Mouse (Mus musculus): ENCODE results near the gene Eif1.
"Not testable (repeated sequence)": the region's sequence is repeated elsewhere in the genome, so short reads cannot be mapped to it uniquely, and the experiment has no call there.

The Eif1 gene

DNA sequence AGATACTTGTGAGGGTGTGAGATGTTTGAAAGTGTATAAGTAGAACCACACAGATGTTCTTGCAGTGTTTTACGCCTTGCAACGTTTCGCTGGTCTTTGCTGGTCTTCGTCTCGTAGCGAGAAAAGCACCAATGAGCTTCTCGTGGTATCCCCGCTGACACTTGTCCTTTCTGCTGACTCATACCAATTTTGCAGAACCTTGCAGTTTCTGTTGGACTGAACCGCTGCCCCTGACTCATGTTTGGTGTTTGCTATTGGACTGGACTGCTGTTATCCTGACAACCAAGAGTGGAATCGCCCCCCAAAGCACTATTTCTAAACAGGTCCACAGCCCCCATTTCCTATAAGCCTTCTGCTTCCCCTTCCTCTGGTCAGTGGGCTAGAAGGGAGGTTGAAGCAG lies 24.6 kb downstream of the Eif1 start:
- DNase-seq (ENCODE audit: extremely low spot score, low read depth, low spot score) = no peak

DNA sequence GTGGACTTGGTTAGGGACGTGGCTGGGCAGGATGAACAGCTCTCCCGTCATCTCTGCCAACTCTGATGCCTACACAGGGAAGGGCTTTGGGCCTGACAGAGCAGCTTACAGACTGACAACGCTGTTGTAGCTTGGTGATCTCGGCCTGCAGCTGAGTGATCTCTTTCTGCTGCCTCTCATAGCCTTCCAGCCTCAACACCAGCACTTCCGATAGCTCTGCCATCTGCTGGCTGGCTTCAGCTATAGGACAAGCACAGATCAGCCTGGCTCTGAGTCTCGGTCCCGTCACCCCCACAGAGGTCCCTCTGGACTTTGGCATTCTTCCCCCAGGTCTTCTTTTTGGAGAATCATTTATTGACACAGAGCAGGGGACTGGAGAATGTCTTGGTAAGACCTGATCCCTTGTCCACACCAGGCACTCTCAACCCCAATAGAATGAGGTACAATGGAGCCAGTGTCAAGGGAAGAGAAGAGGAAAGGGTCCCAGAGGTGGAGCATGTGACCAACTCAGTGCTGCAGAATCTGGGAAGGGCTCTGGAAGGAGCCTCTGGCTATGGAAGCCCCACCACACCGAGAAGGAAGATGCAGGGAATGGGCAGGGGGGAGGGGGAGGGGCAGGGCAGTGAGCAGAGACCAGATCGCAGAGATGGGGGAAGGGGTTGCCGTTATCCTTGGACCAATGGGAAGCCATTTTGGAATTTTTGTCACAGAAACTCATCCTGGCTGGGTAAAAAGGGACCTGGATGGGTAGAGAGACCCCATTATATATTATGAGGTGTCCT lies 32.6 kb downstream of the Eif1 start:
- DNase-seq (ENCODE audit: extremely low spot score, low read depth, low spot score) = no peak

DNA sequence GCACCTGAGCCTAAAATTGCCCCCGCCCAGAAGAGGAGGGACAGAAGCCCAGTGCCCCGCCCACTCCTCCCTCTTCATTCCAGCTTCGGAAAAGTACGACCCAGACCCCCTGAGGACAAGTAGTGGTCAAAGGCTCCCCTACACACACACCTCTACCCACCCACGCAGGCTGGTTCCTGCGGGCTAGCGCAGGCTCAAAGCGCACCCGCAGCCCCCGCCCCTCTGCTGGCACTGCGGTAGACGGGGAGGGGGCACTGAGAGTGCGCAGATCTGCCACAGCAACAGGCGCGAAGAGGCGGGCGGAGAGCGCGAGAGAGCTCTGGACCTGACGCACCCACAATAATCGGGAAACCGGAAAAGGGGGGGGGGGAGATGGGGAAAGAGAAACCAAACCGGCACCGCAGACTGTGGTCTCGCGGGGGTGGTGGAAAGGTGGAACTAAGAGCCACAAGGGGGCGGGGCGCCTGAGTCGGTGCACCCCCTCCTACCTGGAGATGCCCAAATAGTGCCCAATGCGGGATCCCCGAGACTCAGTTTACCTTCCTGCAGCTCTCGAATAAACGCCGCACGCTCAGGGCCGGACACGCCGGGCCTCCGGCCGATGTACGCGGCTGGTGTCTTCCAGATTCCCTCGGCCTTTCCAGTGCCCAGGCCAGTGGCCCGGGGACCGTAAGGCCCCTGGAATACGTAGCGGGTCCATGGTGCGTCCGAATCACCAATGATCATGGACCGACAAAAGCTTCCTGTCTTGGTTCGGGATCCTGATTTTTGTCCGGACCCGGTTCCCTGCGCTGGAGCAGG lies 35.7 kb downstream of the Eif1 start:
- no peak for DNase-seq (ENCODE audit: extremely low spot score, low read depth, low spot score)

DNA sequence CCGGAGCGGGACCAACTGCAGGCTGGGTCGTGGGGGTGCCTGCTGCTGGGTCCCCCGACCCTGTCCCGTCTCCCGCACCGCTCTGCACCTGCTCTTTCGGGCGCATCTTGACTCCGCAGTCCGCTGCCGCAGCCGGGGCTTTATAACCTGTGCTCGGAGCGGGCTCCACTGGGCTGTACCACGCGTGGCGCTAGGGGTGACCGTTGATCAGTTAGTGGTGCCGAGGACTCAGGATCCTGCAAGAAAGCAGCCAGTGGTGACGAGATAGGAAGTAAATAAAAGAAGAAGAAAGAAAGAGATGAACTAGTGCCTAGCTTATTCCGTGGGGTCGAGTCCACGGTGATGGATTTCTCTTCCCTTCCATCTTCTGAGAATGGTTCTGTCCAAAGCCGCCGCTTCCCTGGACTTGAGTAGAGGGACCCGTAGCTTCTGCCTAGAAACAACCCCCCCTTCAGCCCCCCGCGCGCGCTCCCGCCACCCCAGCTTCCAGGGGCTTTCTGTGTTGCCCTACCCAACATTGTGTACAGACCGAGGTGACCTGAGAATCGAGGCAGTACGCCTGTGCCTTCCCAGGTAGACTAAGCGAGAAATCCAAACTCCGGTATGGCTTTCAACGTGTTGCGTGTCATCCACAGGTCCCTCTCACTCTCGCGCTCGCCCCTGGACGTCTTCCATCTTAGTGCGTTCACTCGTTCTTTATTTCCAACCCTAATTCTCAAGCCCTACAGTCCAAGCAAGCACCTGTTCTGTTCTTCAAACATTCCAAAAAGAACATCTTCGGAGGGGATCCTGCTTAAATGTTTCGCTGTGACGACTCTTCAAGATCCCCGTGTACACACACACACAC lies 36.5 kb downstream of the Eif1 start, which contains the start of gene Hap1:
TSS of gene Hap1 (minus strand) at position 157 of the 847 bp plus-strand sequence.
- peak; percentile 63 for DNase-seq (ENCODE audit: extremely low spot score, low read depth, low spot score)

DNA sequence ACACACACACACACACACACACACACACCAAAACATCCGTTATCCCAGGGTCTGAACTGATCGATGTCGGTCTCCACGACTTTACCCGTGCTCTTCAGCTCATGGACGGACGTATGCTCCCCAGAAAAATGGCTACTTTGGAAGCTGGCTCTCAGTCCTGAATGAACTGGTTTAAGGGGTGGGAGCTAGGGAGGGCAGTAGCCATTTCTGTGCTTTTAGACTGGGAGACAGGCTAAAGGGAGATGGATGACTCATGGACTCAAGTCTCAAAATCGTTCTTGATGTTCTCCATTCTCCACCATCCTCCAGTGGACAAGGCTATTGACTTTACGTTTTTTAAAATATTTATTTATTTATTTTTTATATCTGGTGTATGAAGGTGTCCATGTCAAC lies 37.1 kb downstream of the Eif1 start:
- DNase-seq (ENCODE audit: extremely low spot score, low read depth, low spot score) = no peak

DNA sequence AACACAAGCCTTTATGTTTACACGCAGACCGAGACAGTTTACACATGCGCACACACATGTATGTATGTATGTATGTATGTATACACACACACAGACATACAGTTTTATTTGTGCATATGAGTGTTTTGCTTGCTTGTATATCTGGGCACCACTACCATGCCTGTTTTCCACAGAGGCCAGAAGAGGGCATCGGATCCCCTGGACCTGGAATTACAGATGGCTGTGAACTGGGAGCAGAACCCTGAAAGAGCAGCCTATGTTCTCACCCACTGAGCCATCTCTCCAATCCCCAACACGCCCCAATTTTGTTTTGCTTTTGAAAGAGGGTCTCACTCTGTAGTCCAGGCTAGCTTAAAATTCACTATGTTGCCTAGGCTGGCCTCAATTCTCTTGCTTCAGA lies 37.7 kb downstream of the Eif1 start:
- no peak for DNase-seq (ENCODE audit: extremely low spot score, low read depth, low spot score)

DNA sequence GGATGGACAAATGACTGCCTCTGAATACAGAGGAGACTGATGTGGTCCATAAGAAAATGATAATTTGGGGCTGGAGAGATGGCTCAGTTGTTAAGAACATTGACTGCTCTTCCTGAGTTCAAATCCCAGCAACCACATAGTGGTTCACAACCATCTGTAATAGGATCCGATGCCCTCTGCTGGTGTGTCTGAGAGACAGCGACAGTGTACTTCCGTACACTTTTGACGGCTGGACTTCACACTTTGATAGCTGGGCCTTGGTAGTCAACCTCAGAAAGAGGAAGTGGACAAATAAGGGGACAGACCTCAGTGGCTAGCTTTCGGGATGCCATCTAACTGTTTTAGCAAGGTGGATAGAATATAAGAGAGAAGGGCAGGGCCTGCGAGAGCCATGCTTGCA lies 40.5 kb downstream of the Eif1 start:
- DNase-seq (ENCODE audit: extremely low spot score, low read depth, low spot score) = no peak

DNA sequence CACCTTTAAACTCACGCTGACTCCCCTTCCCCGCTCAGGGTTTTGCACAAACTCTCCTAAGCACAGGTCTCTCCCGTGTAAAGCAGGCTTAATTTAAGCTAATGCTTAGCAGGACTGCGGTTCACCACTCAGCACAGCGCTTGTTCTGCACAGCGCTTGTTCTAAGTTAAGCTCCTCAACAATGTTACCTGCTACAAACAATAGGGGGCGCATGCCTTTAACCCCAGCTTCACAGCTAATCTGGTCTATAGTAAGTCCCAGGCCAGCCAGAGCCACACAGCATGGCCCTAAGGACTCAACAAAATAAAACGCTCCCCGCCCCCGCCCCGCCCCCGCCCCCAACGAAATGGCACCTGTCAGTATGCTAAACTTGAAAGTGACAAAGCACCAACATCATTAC lies 41.4 kb downstream of the Eif1 start:
- not testable (repeated sequence) for DNase-seq (ENCODE audit: extremely low spot score, low read depth, low spot score)

DNA sequence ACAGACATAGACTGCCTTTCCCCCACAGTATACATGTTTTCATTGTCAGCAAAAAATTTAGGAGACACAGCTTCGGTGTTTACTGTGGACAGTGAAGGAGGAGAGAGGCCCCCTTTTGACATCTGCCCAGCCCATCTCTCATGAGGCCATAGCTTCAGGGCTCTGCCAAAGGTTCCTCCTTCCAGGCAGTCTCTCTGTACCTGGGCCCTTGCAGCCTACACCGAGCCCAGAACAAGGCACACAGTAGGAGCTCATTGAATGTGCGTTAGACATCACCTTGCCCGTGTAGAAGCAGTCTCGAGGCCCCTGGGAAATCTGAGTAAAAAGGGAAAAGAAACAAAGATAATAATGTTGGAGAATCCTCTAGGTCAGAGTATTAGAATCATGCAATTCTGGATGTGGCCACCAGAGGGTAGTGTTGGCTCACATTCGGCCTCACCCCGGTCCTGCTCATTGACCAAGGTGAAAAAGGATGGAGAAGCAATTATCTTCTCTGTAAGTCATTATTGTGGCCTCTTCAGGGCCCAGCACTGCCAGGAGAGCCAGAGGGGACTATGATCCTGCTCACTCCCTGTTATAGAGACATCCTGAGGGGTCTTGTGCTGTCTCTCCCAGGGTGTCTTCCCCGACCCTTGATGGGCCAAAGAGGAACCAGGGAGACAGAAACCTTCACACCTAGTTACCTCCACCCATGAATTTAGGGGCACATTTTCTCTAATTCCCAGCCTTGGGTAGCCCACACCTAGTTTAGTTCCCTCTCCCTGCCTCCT lies 42.7 kb downstream of the Eif1 start:
- DNase-seq (ENCODE audit: extremely low spot score, low read depth, low spot score) = peak; percentile 56

DNA sequence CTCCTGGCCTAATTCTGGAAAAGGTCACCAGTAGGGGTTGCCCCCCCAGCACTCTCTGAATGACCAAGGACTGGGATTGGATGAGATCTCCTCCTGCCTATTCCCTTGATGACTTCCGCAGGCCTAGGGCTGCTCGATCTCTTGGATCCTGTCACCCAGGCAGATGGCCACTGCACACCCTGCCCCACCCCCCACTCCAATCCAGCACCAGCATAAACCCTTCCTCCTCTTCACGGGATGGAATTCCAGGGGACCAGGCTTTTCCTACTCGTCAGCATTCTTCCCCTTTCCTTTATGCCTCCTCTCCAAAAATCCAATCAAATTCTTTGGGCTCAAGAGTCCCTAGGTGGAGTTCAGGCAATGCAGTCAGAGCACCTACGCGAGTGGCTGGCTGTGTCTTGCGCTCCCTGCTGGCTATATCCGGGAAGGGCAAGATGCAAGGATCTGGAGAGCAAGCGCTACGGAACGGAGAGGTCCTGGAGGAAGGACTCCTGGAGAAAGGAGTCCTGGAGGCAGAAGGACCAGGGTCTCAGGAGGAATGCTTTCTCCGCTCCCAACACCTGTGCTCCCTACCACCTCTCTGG lies 43.4 kb downstream of the Eif1 start:
- no peak for DNase-seq (ENCODE audit: extremely low spot score, low read depth, low spot score)

DNA sequence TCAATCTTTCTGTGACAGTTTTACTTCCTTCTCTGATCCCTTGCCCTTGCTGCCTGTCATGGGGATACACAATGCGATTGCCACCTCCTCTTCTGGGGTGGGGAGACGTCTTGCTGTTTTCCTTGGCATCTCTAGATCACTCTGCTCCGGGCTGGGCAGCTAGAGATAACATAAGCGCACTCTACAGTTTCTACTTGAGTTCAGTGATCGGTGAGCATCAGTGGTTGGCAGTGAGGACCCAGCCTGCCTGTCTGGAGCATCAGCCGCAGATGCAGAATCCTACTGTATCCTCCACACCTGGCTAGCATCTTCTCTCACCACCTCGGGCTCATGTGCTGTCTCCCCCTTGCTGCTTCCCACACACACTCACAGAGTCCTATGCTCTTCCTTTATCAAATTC lies 49.5 kb downstream of the Eif1 start:
- DNase-seq (ENCODE audit: extremely low spot score, low read depth, low spot score) = no peak

DNA sequence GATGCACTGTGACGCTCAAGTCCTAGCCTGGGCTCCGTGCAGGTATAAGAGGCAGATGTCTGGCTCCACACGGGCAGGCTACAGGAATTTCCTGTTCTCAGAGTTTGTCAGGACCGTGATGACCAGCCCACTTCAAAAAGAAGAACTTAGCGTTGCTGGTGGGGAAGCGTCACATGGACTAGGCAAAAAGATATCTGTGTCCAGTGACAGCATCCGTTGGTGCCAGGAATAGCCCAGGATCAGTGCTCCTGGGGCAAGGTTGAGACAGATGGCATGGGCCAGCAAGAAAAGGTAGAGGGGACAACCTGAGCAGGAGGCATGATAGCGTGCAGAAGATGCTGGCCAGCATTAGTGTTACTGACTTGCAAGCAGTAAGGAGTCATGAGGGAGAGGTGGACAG lies 50.1 kb downstream of the Eif1 start:
- no peak for DNase-seq (ENCODE audit: extremely low spot score, low read depth, low spot score)
